Mouse (Mus musculus): ENCODE measurements around the gene Gstm4. TPM values are rescaled to one million over a fixed set of nuclear protein-coding genes. Genes with fewer than 3 reads are reported as not detected.
A peak's percentile ranks its signal among the peaks of the same experiment; 100 is the strongest.

The Gstm4 gene
- total and polyA plus RNA-seq, 2 experiments from 2014 or later = 4.1 to 25.9 TPM

DNA sequence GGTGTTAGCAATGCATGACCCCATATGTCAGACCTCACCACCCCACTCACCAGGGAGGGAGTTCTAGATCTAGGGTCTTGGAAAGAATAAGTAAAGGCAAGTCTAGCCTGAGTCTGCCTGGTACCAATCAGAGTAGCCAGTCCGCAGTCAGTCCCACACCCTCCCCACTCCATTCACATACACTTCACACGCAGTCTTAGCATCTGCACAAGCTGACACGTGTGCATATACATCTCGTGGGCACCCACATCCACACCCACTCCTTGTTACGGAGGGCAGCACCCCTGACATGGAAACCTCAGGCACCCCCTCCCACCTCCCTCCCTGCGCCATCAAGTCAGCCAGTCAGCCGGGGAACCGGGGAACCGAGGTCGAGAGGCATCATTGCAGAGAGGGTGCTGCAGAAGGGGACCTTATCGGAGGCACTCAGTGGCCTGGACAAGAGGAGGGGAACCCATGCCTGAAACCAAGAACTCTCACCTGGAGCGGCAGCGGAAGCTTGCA is 40.1 kb upstream of the Gstm4 start:
- peak overlapping the region; percentile 94 for H3K4me2 ChIP-seq (ENCODE audit: low read depth, low read length, poor library complexity, severe bottlenecking)
- peaks cover 3% of the 10 kb centered on the region for H3K36me3 ChIP-seq (ENCODE audit: insufficient read depth, low read length)
- peaks cover 25% of the 10 kb centered on the region; the same call in 1 of the 2 replicates for H3K4me1 ChIP-seq (ENCODE audit: insufficient read depth, low read length)
- H3K9me3 ChIP-seq (ENCODE audit: low read length) = no peaks in the 10 kb centered on the region
- no peak for TF ChIP-seq CTCF (IDR thresholded peaks at IDR 0.05)
- ATAC-seq (ENCODE audit: low FRiP score) (peak; percentile 45), DNase-seq (ENCODE audit: low spot score) (no peak)
- H3K9ac ChIP-seq (replicated peaks; ENCODE audit: low read length, poor library complexity, severe bottlenecking) = peak overlapping the region; percentile 72
- no peaks in the 10 kb centered on the region for H3K27me3 ChIP-seq (ENCODE audit: insufficient read depth, low read length)
- H3K4me3 ChIP-seq (ENCODE audit: low read depth, low read length) = peak overlapping the region; percentile 65
- H3K27ac ChIP-seq (ENCODE audit: low read depth, low read length) = peak overlapping the region; percentile 72
- WGBS = 10% methylated on average over 13 of the region's 13 CpGs

DNA sequence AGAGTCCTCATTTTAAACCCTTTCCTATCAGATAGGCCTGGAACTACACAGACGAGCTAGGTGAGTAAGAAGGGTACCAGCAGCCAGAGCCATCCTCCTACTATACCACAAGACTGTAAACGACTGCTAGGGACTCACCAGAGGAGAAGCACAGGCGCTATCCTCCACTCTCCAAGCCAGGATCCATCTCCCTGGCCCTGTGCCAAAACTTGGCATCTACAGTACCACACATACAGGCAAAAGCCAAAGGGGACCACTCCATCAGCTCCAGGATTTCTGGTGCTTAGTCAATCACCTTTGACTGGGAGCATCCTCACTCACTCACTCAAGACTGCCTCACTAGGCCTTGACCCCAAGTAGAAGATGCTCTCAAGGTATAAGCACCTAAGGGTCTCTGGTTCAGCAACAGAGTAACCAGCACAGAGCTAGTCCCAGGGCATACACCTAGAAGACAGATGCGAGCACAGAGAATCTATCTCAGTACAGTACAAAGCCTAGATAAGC is 39.3 kb upstream of the Gstm4 start:
- H3K4me1 ChIP-seq (ENCODE audit: insufficient read depth, low read length) = peaks cover 25% of the 10 kb centered on the region; the same call in 1 of the 2 replicates
- 77% methylated on average over 4 of the region's 4 CpGs for WGBS
- TF ChIP-seq CTCF (IDR thresholded peaks at IDR 0.05) = no peak
- peaks cover 12% of the 10 kb centered on the region for H3K36me3 ChIP-seq (ENCODE audit: insufficient read depth, low read length)
- no peaks in the 10 kb centered on the region for H3K27me3 ChIP-seq (ENCODE audit: insufficient read depth, low read length)
- peak overlapping the region; percentile 94; the same call in 1 of the 2 replicates for H3K4me2 ChIP-seq (ENCODE audit: low read depth, low read length, poor library complexity, severe bottlenecking)
- DNase-seq (ENCODE audit: low spot score) (no peak), ATAC-seq (ENCODE audit: low FRiP score) (no peak)
- peak overlapping the region; percentile 65; the same call in 1 of the 2 replicates for H3K4me3 ChIP-seq (ENCODE audit: low read depth, low read length)
- no peak overlapping the region for H3K27ac ChIP-seq (ENCODE audit: low read depth, low read length)
- no peaks in the 10 kb centered on the region for H3K9me3 ChIP-seq (ENCODE audit: low read length)
- H3K9ac ChIP-seq (replicated peaks; ENCODE audit: low read length, poor library complexity, severe bottlenecking) = no peak overlapping the region

DNA sequence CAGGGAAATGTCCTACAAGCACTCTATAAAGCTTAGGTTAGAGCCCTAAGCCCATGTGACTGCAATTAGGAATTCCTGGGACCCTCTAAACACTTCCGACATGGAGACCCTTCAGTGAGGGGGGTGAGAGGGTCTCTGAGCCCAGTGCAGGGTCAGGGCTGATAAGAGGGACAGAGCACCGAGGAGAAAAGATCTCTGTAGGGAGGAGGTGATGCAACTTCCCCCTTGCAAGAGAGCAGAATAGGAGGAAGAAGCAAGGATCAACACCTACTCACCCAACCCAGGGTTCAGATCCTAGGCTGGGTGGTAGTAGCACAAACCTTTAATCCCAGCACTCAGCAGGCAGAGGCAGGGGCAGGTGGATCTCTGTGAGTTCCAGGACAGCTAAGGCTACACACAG is 38.5 kb upstream of the Gstm4 start:
- Histone ChIP-seq H3K4me3 (ENCODE audit: low read depth, low read length) (no peak overlapping the region), H3K9ac (replicated peaks; ENCODE audit: low read length, poor library complexity, severe bottlenecking) (no peak overlapping the region), H3K27ac (ENCODE audit: low read depth, low read length) (no peak overlapping the region), H3K27me3 (ENCODE audit: insufficient read depth, low read length) (no peaks in the 10 kb centered on the region), H3K4me1 (ENCODE audit: insufficient read depth, low read length) (peaks cover 25% of the 10 kb centered on the region; the same call in 1 of the 2 replicates), H3K36me3 (ENCODE audit: insufficient read depth, low read length) (peaks cover 18% of the 10 kb centered on the region), H3K9me3 (ENCODE audit: low read length) (no peaks in the 10 kb centered on the region), H3K4me2 (ENCODE audit: low read depth, low read length, poor library complexity, severe bottlenecking) (no peak overlapping the region)
- TF ChIP-seq CTCF (IDR thresholded peaks at IDR 0.05) = no peak
- 54% methylated on average over 2 of the region's 2 CpGs for WGBS
- DNase-seq (ENCODE audit: low spot score) (no peak), ATAC-seq (ENCODE audit: low FRiP score) (no peak)

- ATAC-seq (ENCODE audit: low FRiP score) (no peak), DNase-seq (ENCODE audit: low spot score) (peak; percentile 55)
- 57% methylated on average over 1 of the region's 1 CpGs for WGBS
- no peak for TF ChIP-seq CTCF (IDR thresholded peaks at IDR 0.05)
- peak overlapping the region; percentile 30; the same call in 1 of the 2 replicates for H3K4me2 ChIP-seq (ENCODE audit: low read depth, low read length, poor library complexity, severe bottlenecking)
- H3K36me3 ChIP-seq (ENCODE audit: insufficient read depth, low read length) = peaks cover 22% of the 10 kb centered on the region
- H3K27ac ChIP-seq (ENCODE audit: low read depth, low read length) = 0 out of 2 replicates have a peak overlapping the region, but pooled peaks have one; percentile 3
- no peak overlapping the region for H3K9ac ChIP-seq (replicated peaks; ENCODE audit: low read length, poor library complexity, severe bottlenecking)
- H3K4me3 ChIP-seq (ENCODE audit: low read depth, low read length) = no peak overlapping the region; the same call in 1 of the 2 replicates
- H3K27me3 ChIP-seq (ENCODE audit: insufficient read depth, low read length) = no peaks in the 10 kb centered on the region
- H3K4me1 ChIP-seq (ENCODE audit: insufficient read depth, low read length) = peaks cover 25% of the 10 kb centered on the region; the same call in 1 of the 2 replicates
- no peaks in the 10 kb centered on the region for H3K9me3 ChIP-seq (ENCODE audit: low read length)
Measured at GRCm38 (mm10) chr3:108082251-108082875, 37.7 kb upstream of the Gstm4 start.

DNA sequence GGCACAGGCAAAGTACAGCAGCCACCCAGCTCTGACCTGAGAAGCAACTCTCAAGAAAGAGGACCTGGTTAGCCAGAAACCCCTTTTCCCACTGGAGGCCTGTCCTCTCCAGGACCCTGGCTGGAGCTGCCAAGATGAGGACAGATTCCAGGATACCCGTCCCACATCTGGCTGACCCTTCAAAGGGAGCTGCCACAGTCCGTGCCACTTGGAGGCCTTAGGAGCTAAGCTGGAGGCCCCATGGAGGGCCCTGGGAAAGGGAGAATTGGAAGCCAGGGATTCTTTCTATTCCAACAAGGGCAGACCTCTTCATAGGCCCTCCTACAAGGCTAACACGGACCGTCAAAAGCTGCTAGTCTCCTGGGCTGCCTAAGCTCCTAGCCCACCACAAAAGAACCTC is 37.0 kb upstream of the Gstm4 start:
- TF ChIP-seq CTCF (IDR thresholded peaks at IDR 0.05) = no peak
- Histone ChIP-seq H3K4me3 (ENCODE audit: low read depth, low read length) (no peak overlapping the region), H3K27ac (ENCODE audit: low read depth, low read length) (no peak overlapping the region), H3K4me1 (ENCODE audit: insufficient read depth, low read length) (peaks cover 23% of the 10 kb centered on the region; the same call in 1 of the 2 replicates), H3K27me3 (ENCODE audit: insufficient read depth, low read length) (no peaks in the 10 kb centered on the region), H3K9me3 (ENCODE audit: low read length) (no peaks in the 10 kb centered on the region), H3K4me2 (ENCODE audit: low read depth, low read length, poor library complexity, severe bottlenecking) (peak overlapping the region; percentile 30; the same call in 1 of the 2 replicates), H3K9ac (replicated peaks; ENCODE audit: low read length, poor library complexity, severe bottlenecking) (no peak overlapping the region), H3K36me3 (ENCODE audit: insufficient read depth, low read length) (peaks cover 28% of the 10 kb centered on the region)
- ATAC-seq (ENCODE audit: low FRiP score) (no peak), DNase-seq (ENCODE audit: low spot score) (no peak)
- 40% methylated on average over 4 of the region's 4 CpGs for WGBS

- Histone ChIP-seq H3K27me3 (ENCODE audit: insufficient read depth, low read length) (no peaks in the 10 kb centered on the region), H3K9ac (replicated peaks; ENCODE audit: low read length, poor library complexity, severe bottlenecking) (no peak overlapping the region), H3K4me3 (ENCODE audit: low read depth, low read length) (no peak overlapping the region), H3K4me1 (ENCODE audit: insufficient read depth, low read length) (no peaks in the 10 kb centered on the region), H3K9me3 (ENCODE audit: low read length) (no peaks in the 10 kb centered on the region), H3K36me3 (ENCODE audit: insufficient read depth, low read length) (peaks cover 53% of the 10 kb centered on the region), H3K4me2 (ENCODE audit: low read depth, low read length, poor library complexity, severe bottlenecking) (no peak overlapping the region), H3K27ac (ENCODE audit: low read depth, low read length) (no peak overlapping the region)
- DNase-seq (ENCODE audit: low spot score) (no peak), ATAC-seq (ENCODE audit: low FRiP score) (no peak)
- 90% methylated on average over 9 of the region's 9 CpGs for WGBS
- TF ChIP-seq CTCF (IDR thresholded peaks at IDR 0.05) = no peak
Measured at GRCm38 (mm10) chr3:108076836-108077235, 32.1 kb upstream of the Gstm4 start.
